Mouse (Mus musculus) urinary bladder, postnatal 36 days (tissue): Measurements from ENCODE around the gene Dab1.

ENCODE experiments used
- DNase-seq, 2 experiments: peaks; one replicate each; pipeline ENCODE4 v3.0.0; 2022; ENCODE audit warnings: low spot score in 2 of 2, mixed read lengths in 1 of 2

Dab1 gene

GRCm38 (mm10) chr4:104718973-104719795 lies 1100.0 kb downstream of the Dab1 start:
- DNase-seq = no peak

DNA sequence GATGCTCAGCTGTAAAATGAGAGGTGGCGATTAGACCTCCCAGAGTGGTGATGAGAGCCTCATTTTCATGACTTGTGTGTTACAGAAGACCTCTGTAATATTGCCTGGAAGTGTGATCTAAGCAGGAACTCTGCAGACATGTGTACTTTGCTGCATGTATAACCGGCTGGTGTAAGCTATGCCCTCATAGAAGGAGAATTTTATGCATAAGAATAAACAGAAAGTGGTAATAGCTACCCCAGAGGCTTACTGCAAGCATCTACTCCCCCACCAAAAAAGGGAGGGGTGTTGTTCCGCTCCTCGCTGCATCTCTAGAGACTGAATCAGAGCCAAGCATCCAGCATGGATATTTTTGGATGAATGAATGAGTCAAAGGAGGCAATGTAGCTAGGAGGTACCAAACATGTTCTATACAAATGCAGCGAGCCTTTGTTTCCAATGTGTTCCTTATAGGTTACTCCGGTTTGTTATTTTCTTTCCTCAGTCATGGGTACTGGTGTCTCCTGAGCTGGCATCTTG lies 1104.4 kb downstream of the Dab1 start:
- no peak for DNase-seq

DNA sequence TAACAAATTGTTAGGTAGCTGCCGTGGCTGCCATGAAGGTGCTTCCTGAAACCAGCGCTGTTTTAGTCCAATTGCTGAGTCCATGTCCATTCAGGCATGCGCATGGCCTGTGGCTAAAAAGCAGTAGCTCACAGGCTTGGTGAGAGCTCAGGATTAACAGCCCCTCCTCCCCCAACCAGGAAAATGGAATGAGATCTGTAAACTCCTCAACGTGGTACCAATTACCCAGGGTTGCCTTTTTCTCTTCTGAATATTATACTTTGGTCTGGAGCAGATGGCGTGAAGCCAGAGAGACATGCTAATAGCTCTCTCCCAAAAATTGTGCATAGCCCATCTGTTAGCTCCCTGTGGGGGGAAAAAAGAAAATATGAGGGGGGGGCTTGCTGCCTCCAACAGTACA lies 1105.1 kb downstream of the Dab1 start:
- no peak for DNase-seq

DNA sequence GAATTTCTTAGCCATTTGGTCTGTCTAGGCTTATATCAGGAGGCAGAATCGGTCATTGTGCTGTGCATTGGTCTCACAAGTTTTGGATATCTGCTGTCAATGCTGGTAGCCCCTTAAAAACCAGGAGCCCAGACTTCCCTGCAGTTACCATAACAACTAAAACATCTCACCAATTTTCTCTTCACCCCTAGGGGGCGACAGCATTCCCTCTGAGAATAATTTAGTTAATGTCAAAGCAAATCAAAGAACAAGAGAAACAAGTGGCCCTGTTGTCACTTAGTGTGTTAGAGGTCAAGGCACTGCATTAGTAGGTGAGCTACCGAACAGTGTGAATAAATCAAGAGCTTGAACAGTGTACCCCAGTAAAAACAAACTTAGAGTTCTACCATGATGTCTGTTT lies 1106.5 kb downstream of the Dab1 start:
- no peak for DNase-seq

DNA sequence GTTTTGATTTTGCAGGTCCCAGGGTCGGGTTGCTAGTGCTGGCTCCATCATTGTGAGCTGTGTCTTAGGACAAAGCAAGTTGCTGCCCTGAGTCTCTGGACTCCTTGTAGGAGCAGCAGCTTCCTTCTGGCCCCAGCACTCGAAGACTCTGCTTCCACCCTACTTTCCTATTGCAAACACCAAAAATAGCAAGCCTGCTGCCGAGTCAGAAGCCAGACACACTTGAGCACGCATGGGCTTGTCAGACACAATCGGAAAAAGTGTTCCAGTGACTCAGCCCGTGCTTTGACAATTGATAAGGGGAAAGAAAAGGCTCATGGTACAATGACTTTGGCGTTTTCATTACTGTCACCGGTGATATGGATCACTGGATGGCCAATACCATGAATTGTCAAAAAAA lies 1110.0 kb downstream of the Dab1 start:
- DNase-seq = peak; percentile 28 to 38

DNA sequence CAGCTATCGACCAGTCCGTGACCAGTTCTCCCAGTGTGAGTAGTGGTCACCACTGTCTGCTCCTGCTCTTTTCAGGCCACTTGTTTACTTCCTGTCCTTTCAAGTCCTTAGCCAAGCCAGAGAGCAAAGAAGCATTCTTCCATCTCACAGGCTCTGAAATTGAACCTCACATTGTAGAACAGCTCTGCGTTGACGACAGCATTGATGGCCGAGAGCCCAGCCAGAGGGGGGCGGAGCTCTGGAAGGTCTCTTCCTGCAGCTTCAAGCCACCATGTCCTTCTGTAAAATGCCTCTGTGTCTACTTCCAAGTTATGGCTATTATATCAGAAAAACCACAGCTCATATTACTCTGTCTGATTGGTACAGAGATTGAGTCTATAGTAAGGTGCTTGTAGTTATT lies 1127.3 kb downstream of the Dab1 start:
- no peak for DNase-seq

DNA sequence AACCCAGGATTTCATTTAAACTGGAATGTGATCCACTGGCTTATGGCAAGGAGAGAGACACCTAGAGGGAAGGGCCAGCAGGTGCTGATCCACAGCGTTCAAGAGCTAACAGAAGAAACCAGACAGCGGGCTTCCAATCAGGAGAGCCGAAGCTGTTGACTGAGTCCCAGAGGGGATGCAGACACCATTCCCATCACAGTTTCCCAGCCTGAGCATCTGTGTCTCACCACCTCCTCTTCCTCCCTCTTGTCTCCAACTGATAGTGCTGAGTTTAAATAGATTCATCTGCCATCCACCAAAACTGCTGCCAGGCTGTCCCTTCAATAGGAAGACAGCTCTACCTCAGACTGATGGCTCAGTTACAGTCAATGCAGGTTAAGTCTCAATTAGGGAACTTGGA lies 1134.9 kb downstream of the Dab1 start:
- DNase-seq = no peak

- no peak for DNase-seq
These were observed 1141.9 kb downstream of the Dab1 start for GRCm38 (mm10) chr4:104760878-104761624.

GRCm38 (mm10) chr4:104766065-104766464 lies 1146.9 kb downstream of the Dab1 start, which contains the start of gene C8b:
TSS of gene C8b (plus strand) at chr4:104766317.
- DNase-seq = no peak

- DNase-seq = no peak
These were observed 1149.0 kb downstream of the Dab1 start for GRCm38 (mm10) chr4:104768190-104768589.

DNA sequence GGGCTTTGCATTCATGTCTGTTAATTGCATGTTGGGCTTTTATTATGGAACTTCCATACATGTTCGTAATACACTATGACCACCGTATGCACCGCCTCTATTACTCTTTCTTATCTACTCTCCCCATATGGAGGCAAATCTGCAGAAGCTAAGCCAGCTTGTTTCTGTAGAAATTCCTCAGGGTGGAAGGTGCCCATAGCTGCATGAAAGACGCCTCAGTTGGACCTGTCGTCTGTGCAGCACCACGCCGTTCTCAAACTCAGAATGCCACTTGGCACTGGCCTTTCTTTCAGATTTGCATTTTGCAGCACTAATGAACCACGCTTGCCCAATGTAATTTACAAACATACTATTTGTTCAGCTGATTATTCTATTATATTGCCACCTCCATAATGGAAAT lies 1150.4 kb downstream of the Dab1 start:
- DNase-seq = no peak

GRCm38 (mm10) chr4:104770331-104770730 lies 1151.2 kb downstream of the Dab1 start:
- DNase-seq = no peak

DNA sequence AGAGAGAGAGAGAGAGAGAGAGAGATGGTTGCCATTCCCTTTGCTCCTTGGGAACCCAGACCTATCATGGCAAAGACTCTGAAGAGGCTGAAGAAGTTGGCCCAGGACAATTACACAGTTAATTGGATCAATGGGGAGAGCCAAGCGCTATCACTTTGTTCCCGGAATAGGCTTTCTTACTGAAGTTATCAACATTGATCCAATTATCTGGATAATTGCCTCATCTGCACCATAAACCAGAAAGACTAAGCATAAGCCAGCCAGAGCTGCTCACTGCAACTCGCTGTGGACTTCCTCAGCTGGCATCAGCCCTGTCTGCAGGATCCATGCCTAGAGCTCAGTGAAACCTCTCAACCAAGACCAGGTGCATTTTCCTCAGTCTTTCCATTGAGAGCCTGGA lies 1156.4 kb downstream of the Dab1 start:
- DNase-seq = no peak

GRCm38 (mm10) chr4:104779460-104779859 lies 1160.3 kb downstream of the Dab1 start:
- no peak for DNase-seq

- DNase-seq = no peak
These were observed 1162.3 kb downstream of the Dab1 start for GRCm38 (mm10) chr4:104781441-104781840.

GRCm38 (mm10) chr4:104782346-104782745 lies 1163.2 kb downstream of the Dab1 start:
- no peak for DNase-seq

DNA sequence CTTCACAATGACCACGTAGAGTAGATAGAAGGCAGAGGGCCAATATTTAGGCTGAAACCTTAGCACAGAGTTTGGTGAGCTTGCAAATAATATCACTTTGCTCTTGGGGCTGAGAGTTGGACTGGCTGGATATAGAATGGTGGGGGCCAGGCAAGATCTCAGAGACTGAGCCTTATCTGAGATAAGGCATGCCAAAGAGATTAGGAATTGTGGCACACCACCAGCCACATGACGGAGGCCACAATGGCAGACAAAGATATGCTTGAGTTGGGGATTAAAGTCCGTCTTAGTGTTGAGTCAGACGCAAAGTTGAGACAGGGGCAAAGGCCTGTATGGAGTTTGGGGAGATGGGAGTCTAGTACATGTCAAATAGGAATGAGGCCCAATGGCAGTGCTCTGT lies 1173.0 kb downstream of the Dab1 start:
- DNase-seq = no peak
